Mouse (Mus musculus) CD4-positive, CD25-positive, alpha-beta regulatory T cell, adult 4 months (primary cell): ENCODE measurements around the gene Pea15a. TPM values are rescaled to one million over a fixed set of nuclear protein-coding genes. Genes with fewer than 3 reads are reported as not detected.

Experiments
- ATAC-seq: one replicate; pipeline ENCODE4 v1.8.0; 2017
- polyA plus RNA-seq, 2 experiments: library from polyadenylated mRNA; unstranded; fragments of 100-300 nt; shearing (Covaris generic); gene quantifications; one replicate each; pipeline ENCODE4 v1.2.1; 2017

The Pea15a gene
- polyA plus RNA-seq, 2 experiments from 2014 or later, result 55.4 to 76.7 TPM

- ATAC-seq, result no peak
These were observed 2.4 kb downstream of the Pea15a start for GRCm38 (mm10) chr1:172204033-172204813.

DNA sequence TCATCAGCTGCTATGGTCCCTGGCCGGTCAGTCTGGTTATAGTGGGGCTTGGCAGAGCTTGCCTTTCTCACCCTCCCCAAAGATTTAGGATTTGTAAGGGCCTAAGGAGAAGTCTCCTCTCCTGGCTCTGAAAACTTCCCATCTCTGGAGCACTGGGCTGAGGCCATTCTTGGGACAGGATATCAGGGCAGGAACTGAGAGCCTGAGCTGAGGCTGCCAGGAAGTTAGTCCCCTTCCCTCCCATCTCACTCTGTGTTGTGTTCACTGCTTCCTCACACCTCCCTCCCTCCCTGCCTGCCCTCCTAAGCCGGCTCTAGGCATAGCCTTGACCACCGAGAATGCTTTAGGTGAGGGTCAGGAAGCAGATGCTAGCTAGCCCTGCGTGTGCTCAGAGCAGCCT is 3.0 kb downstream of the Pea15a start:
- ATAC-seq, result no peak

DNA sequence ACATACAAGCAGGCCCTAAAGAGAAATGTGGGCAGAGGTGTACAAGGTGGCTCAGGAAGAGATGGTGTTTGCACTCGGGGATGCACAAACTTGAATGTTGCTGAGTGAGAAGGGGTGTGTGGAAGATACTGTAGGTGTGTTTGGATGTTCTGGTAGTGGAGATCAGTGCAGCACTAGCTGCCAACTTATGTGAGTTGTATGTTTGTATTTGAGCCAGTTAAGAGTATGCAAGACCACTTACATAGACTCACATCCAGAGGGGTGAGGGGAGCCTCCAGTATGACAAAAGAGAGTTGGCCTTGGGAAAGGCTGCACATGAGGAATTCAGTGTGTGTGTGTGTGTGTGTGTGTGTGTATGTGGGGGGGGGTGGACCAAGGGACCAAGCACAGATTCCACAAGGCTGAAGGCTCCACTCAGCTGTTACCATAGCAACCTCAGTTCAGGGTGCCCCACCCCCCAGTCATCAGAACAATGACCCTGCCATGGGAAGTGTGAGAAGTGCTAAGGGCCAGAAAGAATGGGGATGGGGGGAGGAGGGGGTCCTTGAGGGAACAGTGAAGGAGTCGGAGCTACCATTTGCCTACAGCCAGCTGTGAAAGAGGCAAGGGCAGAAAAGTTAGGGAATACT is 3.6 kb downstream of the Pea15a start:
- no peak for ATAC-seq

- ATAC-seq, result no peak
These were observed 4.4 kb downstream of the Pea15a start for GRCm38 (mm10) chr1:172201967-172202880.

- no peak for ATAC-seq
These were observed 5.6 kb downstream of the Pea15a start for GRCm38 (mm10) chr1:172200871-172201447.

GRCm38 (mm10) chr1:172200161-172200560 is 6.4 kb downstream of the Pea15a start:
- ATAC-seq, result no peak

- ATAC-seq, result no peak
These were observed 7.6 kb downstream of the Pea15a start for GRCm38 (mm10) chr1:172198996-172199395.

GRCm38 (mm10) chr1:172198316-172198715 is 8.3 kb downstream of the Pea15a start:
- ATAC-seq, result no peak

DNA sequence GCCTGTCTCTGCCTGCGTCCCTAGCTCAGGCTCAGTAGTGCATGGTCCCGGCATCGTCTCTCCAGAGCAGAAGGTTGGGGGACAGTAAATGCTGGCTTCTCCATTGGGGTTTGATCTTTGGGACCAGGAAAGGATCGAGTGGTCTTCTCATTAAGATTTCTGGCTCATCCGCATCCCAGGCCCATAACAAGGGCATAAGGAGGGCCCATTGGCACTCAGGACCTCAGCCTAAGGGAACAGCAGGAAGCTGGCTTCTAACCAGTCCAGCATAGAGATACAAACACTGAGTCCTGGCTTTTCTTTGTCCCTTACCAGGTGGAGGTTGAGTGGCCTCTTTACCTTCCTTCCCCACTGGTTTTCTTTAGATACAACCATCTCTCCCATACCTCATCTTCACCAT is 8.8 kb downstream of the Pea15a start:
- no peak for ATAC-seq

DNA sequence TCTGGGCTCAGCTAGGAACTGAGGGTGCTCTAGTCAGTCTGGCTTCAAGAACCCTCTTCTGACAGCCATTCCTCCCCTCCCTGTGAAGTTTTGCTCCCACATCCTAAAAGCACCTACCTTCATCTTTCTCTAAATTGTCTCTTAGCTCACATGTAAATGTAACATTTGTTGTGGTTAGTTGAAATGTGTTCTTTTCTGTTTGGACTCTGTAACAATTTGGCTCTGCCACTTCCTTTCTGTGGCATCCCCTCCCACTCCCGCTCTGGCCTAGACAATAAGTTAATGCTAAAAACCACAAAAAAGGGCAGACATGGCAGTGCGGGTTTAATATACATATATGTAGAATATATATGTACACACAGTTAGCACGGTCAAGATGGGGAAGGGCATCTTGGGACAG is 9.5 kb downstream of the Pea15a start:
- peak; percentile 43 for ATAC-seq

GRCm38 (mm10) chr1:172194435-172194834 is 12.2 kb downstream of the Pea15a start:
- no peak for ATAC-seq

DNA sequence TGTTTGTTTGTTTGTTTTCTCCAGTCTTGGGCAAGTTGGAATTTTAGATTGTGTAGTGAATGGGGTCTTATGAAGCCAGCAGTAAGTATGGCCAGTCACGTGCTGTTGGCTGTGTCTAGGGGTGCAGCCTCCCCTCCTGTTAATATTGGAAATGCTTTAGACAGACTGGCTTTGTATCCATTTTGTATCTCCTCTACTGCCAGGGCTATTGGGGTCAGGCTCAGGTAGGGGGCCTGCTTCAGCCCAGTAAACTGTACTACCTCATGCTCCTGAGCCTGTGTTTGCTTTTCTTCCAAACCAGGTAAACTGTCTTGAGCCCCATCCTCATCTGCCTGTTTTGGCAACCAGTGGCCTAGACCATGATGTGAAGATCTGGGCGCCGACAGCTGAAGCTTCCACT is 14.4 kb downstream of the Pea15a start:
- ATAC-seq, result no peak

DNA sequence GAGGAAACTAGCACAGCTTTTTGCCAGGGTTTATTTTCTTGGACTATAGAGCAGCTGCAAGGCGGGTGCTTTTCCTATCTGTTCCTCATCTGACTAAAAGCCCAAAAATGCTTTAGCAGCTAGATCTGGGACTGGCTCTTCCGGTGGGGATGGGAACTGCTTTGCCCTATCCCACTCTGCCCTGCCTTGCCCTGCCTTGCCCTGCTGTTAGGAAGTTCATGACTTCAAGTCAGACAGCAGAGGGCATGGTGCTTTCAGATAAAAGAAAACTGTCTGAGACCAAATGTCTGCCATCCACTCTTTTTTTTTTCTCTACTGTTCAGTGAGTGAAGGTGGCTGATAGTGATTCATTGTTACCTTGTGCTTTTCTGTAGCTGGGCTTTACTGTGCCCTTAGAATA is 15.0 kb downstream of the Pea15a start:
- ATAC-seq, result no peak

GRCm38 (mm10) chr1:172188891-172189290 is 17.7 kb downstream of the Pea15a start:
- no peak for ATAC-seq

GRCm38 (mm10) chr1:172186401-172187289 is 20.0 kb downstream of the Pea15a start:
- ATAC-seq, result no peak

GRCm38 (mm10) chr1:172183915-172184314 is 22.7 kb downstream of the Pea15a start:
- ATAC-seq, result no peak

DNA sequence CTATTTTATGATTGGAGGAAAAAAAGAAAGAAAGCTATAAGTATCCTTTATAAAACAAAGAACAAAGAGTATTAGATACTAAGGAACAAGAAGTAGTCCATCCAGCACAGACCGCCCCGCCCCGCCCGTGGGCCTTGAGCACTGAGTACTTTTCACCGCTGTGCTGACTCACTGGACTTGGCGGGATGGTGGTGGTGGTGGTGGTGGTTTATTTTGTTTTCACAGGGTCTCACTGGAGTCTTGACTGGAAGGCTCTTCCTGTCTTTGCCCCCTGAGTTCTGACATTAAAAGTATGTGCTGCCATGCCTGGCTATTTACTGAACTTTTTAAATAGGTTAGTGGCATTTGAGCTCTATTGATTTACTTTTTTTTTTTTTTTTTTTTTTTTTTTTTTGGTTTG is 23.5 kb downstream of the Pea15a start:
- no peak for ATAC-seq

- no peak for ATAC-seq
These were observed 24.8 kb downstream of the Pea15a start for GRCm38 (mm10) chr1:172181777-172182176.

DNA sequence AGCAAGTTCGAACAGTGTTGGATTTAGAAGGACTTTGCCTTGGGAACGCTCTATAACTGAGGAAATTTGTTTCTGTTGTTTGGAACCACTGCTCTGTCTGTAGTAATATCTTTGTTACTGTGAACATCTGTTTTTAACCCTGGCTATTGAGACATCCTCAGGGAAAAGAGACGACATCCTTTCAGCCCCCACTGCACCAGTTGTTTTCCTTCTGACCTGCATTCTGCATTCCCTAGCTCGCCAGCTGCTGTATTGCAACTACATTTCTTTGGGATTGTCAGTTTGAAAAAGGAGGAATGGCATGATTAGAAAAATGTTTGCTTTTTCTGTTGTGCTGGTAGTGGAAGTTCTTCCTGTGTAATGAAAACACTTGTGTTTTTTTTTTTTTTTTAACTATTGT is 25.7 kb downstream of the Pea15a start:
- no peak for ATAC-seq

GRCm38 (mm10) chr1:172179102-172179501 is 27.5 kb downstream of the Pea15a start:
- ATAC-seq, result no peak

DNA sequence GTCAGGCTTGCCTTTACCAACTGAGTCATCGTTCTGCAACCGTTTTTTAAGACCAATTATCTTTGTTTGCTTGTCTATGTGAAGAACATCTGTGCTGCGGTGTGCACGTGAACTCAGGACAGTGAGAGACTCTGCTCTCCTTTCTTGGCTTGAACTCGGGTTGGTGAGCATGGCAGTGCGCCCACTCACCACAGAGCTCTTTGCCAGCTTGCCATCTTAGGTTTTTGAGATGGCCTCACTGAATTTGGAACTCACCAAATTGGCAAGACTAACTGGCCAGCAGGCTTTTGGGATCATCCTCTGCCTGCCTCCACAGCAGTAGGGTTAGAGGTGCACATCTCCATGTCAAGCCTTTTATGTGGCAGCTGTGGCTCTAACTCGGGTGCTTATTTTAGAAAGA is 28.8 kb downstream of the Pea15a start:
- ATAC-seq, result no peak

DNA sequence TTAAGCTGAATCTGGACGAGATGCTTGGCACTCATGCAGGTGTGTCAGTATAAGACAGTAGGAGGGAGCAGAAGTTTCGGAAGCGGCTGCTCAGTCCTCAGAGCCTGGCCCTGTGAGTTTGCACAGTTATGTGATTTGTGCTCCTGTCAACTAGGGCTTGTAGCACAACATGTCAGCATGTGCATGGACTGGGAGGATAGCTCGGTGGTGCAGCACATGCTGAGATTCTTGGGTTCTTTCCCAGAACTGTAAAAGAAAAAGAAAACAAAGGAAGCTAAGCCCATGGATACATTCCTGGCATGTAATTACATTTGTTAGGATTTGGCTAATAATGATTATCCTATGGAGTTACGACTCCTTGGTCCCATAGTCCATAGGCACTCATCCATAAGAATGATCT is 33.4 kb downstream of the Pea15a start:
- ATAC-seq, result no peak
